Mouse (Mus musculus): ENCODE measurements around the gene Tead3.
"Not testable (repeated sequence)": the region's sequence is repeated elsewhere in the genome, so short reads cannot be mapped to it uniquely, and the experiment has no call there.

Tead3 gene

GRCm38 (mm10) chr17:28360531-28361277 is 10.1 kb upstream of the Tead3 start:
- no peak for DNase-seq (ENCODE audit: low spot score)

- DNase-seq (ENCODE audit: low spot score) = not testable (repeated sequence)
Observed at GRCm38 (mm10) chr17:28358576-28359261, 8.1 kb upstream of the Tead3 start.

GRCm38 (mm10) chr17:28355871-28356270 is 5.3 kb upstream of the Tead3 start:
- no peak for DNase-seq (ENCODE audit: low spot score)

GRCm38 (mm10) chr17:28352018-28352417 is 1.4 kb upstream of the Tead3 start:
- DNase-seq (ENCODE audit: low spot score) = no peak

GRCm38 (mm10) chr17:28351353-28351890 is 805 bp upstream of the Tead3 start:
- no peak for DNase-seq (ENCODE audit: low spot score)

- DNase-seq (ENCODE audit: low spot score) = no peak
Observed at GRCm38 (mm10) chr17:28349901-28350465, 634 bp downstream of the Tead3 start.

GRCm38 (mm10) chr17:28349264-28349880 is 1.2 kb downstream of the Tead3 start:
- DNase-seq (ENCODE audit: low spot score) = peak; percentile 71

- no peak for DNase-seq (ENCODE audit: low spot score)
Observed at GRCm38 (mm10) chr17:28348211-28348610, 2.4 kb downstream of the Tead3 start.

- DNase-seq (ENCODE audit: low spot score) = no peak
Observed at GRCm38 (mm10) chr17:28347327-28347726, 3.3 kb downstream of the Tead3 start.

GRCm38 (mm10) chr17:28345882-28346281 is 4.7 kb downstream of the Tead3 start:
- peak; percentile 48 for DNase-seq (ENCODE audit: low spot score)

GRCm38 (mm10) chr17:28345271-28345721 is 5.3 kb downstream of the Tead3 start:
- peak; percentile 50 for DNase-seq (ENCODE audit: low spot score)

- no peak for DNase-seq (ENCODE audit: low spot score)
Observed at GRCm38 (mm10) chr17:28344670-28345069, 5.9 kb downstream of the Tead3 start.

GRCm38 (mm10) chr17:28344050-28344607 is 6.5 kb downstream of the Tead3 start:
- DNase-seq (ENCODE audit: low spot score) = peak; percentile 66

- DNase-seq (ENCODE audit: low spot score) = peak; percentile 98
Observed at GRCm38 (mm10) chr17:28341091-28341490, 9.5 kb downstream of the Tead3 start.

GRCm38 (mm10) chr17:28340578-28340977 is 10.0 kb downstream of the Tead3 start:
- DNase-seq (ENCODE audit: low spot score) = peak; percentile 54

- no peak for DNase-seq (ENCODE audit: low spot score)
Observed at GRCm38 (mm10) chr17:28337547-28337946, 13.1 kb downstream of the Tead3 start.

- no peak for DNase-seq (ENCODE audit: low spot score)
Observed at GRCm38 (mm10) chr17:28335267-28335666, 15.3 kb downstream of the Tead3 start.

GRCm38 (mm10) chr17:28332915-28333546 is 17.6 kb downstream of the Tead3 start:
- DNase-seq (ENCODE audit: low spot score) = no peak

GRCm38 (mm10) chr17:28332113-28332914 is 18.3 kb downstream of the Tead3 start:
- no peak for DNase-seq (ENCODE audit: low spot score)

- DNase-seq (ENCODE audit: low spot score) = no peak
Observed at GRCm38 (mm10) chr17:28331241-28332112, 19.1 kb downstream of the Tead3 start.
